Mouse (Mus musculus) midbrain, postnatal 0 days (tissue): ENCODE data around the gene Aspdh. TPM values are rescaled to one million over a fixed set of nuclear protein-coding genes. Genes with fewer than 3 reads are reported as not detected.
A peak's percentile ranks its signal among the peaks of the same experiment; 100 is the strongest.

Experiments used
- ATAC-seq: fragments of 200-750 bp; cut with Nextera tagmentation; 2 replicates; pipeline ENCODE4 v1.8.0; 2017; ENCODE audit warnings: moderate number of reproducible peaks, mild to moderate bottlenecking, moderate TSS enrichment, moderate library complexity; ENCODE audit not compliant: low FRiP score
- DNase-seq: peaks from one replicate; pipeline ENCODE4 v3.0.0-alpha.2; 2015; ENCODE audit warnings: low spot score
- H3K27ac ChIP-seq: fragments of 300-500 bp; sonication (generic); 2 replicates; pipeline ENCODE4 v1.5.1; 2014; ENCODE audit warnings: low read depth, mild to moderate bottlenecking, low read length, mixed read lengths
- H3K27me3 ChIP-seq: fragments of 300-500 bp; sonication (generic); 2 replicates; pipeline ENCODE4 v1.6.1; 2014; ENCODE audit warnings: low read length, control low read depth, mixed read lengths; ENCODE audit not compliant: insufficient read depth
- H3K36me3 ChIP-seq: fragments of 300-500 bp; sonication (generic); 2 replicates; pipeline ENCODE4 v1.6.1; 2014; ENCODE audit warnings: low read length, control low read depth, mixed read lengths; ENCODE audit not compliant: insufficient read depth
- H3K4me1 ChIP-seq: fragments of 300-500 bp; sonication (generic); 2 replicates; pipeline ENCODE4 v1.6.1; 2014; ENCODE audit warnings: mild to moderate bottlenecking, control low read depth, antibody characterized with exemption, low read length, mixed read lengths; ENCODE audit not compliant: insufficient read depth
- H3K4me2 ChIP-seq: fragments of 300-500 bp; sonication (generic); 2 replicates; pipeline ENCODE4 v1.6.1; 2014; ENCODE audit warnings: low read depth, mild to moderate bottlenecking, low read length, mixed read lengths; ENCODE audit not compliant: poor library complexity, severe bottlenecking
- H3K4me3 ChIP-seq: fragments of 300-500 bp; sonication (generic); 2 replicates; pipeline ENCODE4 v1.5.1; 2014; ENCODE audit warnings: low read depth, mild to moderate bottlenecking, low read length, moderate library complexity
- H3K9ac ChIP-seq: fragments of 300-500 bp; sonication (generic); replicated peaks from 2 replicates; pipeline ENCODE4 v1.6.1; 2014; ENCODE audit warnings: mild to moderate bottlenecking, low read length, moderate library complexity, mixed read lengths; ENCODE audit not compliant: poor library complexity, severe bottlenecking
- H3K9me3 ChIP-seq: fragments of 300-500 bp; sonication (generic); 2 replicates; pipeline ENCODE4 v1.6.1; 2016; ENCODE audit warnings: low read length, control low read depth
- CTCF ChIP-seq: IDR thresholded peaks from 2 replicates; pipeline ENCODE4 v1.5.1; 2016; ENCODE audit warnings: antibody characterized with exemption, mild to moderate bottlenecking
- WGBS: fragments of 180-500 bp; shearing (Covaris S2); extraction: QIAGEN DNeasy Blood & Tissue Kit; methylation state at CpG from one replicate; pipeline ENCODE4 v1.1.7; 2014; 5-methylcytosine and 5-hydroxymethylcytosine counted together
- polyA plus RNA-seq: library from polyadenylated mRNA; unstranded; fragments of >200 nt; fragmentation: Nextera tagmentation; extraction: Ambion mirVana; gene quantifications from 2 replicates; pipeline ENCODE4 v1.2.1, GENCODE M21; 2015
- total RNA-seq: library from RNA; depleted of rRNA; stranded (reverse); fragments of >200 nt; gene quantifications from 2 replicates; pipeline ENCODE4 v1.2.3, GENCODE M21; 2014

Gene Aspdh
- total and polyA plus RNA-seq, 2 experiments from 2014 or later = 3.7 to 11.8 TPM

- no peak overlapping the region for H3K4me2 ChIP-seq
- H3K9ac ChIP-seq = no peak overlapping the region
- no peaks in the 10 kb centered on the region for H3K9me3 ChIP-seq
- no peak overlapping the region for H3K27ac ChIP-seq
- WGBS = 39% methylated on average over 6 of the region's 6 CpGs
- no peak overlapping the region for H3K4me3 ChIP-seq
- no peak for TF ChIP-seq CTCF
- no peak for DNase-seq
- peaks cover 16% of the 10 kb centered on the region for H3K4me1 ChIP-seq
- ATAC-seq = no peak
- H3K27me3 ChIP-seq = 0 out of 2 replicates have a peak, but pooled peaks cover under 1% of the 10 kb centered on the region
- no peaks in the 10 kb centered on the region for H3K36me3 ChIP-seq
These were observed 6.8 kb downstream of the Aspdh start for GRCm38 (mm10) chr7:44471880-44472557.

GRCm38 (mm10) chr7:44472558-44472885 lies 7.3 kb downstream of the Aspdh start:
- TF ChIP-seq CTCF = no peak
- ATAC-seq = no peak
- Histone ChIP-seq H3K27me3 (0 out of 2 replicates have a peak, but pooled peaks cover 5% of the 10 kb centered on the region), H3K4me1 (peaks cover 16% of the 10 kb centered on the region), H3K9me3 (no peaks in the 10 kb centered on the region), H3K4me2 (no peak overlapping the region), H3K9ac (no peak overlapping the region), H3K36me3 (no peaks in the 10 kb centered on the region), H3K27ac (no peak overlapping the region), H3K4me3 (no peak overlapping the region)
- no peak for DNase-seq
- WGBS = 9% methylated on average over 1 of the region's 1 CpGs

GRCm38 (mm10) chr7:44472961-44473646 lies 7.9 kb downstream of the Aspdh start:
- Histone ChIP-seq H3K36me3 (no peaks in the 10 kb centered on the region), H3K27ac (no peak overlapping the region), H3K4me2 (no peak overlapping the region), H3K9me3 (no peaks in the 10 kb centered on the region), H3K4me1 (peaks cover 16% of the 10 kb centered on the region), H3K27me3 (0 out of 2 replicates have a peak, but pooled peaks cover 6% of the 10 kb centered on the region), H3K9ac (no peak overlapping the region), H3K4me3 (no peak overlapping the region)
- 57% methylated on average over 9 of the region's 9 CpGs for WGBS
- ATAC-seq (no peak), DNase-seq (no peak)
- TF ChIP-seq CTCF = no peak

GRCm38 (mm10) chr7:44474419-44474818 lies 9.2 kb downstream of the Aspdh start:
- Histone ChIP-seq H3K4me3 (no peak overlapping the region), H3K4me2 (no peak overlapping the region), H3K36me3 (no peaks in the 10 kb centered on the region), H3K9me3 (no peaks in the 10 kb centered on the region), H3K4me1 (peaks cover 5% of the 10 kb centered on the region; the same call in 1 of the 2 replicates), H3K9ac (peak overlapping the region; percentile 42), H3K27me3 (0 out of 2 replicates have a peak, but pooled peaks cover 6% of the 10 kb centered on the region), H3K27ac (peak overlapping the region; percentile 27)
- ATAC-seq = peak; percentile 74
- WGBS = 18% methylated on average over 4 of the region's 4 CpGs
- DNase-seq = peak; percentile 68
- no peak for TF ChIP-seq CTCF

GRCm38 (mm10) chr7:44475046-44475614 lies 9.9 kb downstream of the Aspdh start:
- Histone ChIP-seq H3K27ac (peak overlapping the region; percentile 43; the same call in 1 of the 2 replicates), H3K9me3 (no peaks in the 10 kb centered on the region), H3K27me3 (peaks cover 8% of the 10 kb centered on the region; the same call in 1 of the 2 replicates), H3K4me3 (no peak overlapping the region), H3K4me2 (no peak overlapping the region), H3K9ac (no peak overlapping the region), H3K36me3 (no peaks in the 10 kb centered on the region), H3K4me1 (peaks cover 4% of the 10 kb centered on the region; the same call in 1 of the 2 replicates)
- TF ChIP-seq CTCF = no peak
- no peak for ATAC-seq
- 26% methylated on average over 5 of the region's 5 CpGs for WGBS
- no peak for DNase-seq
